Mouse (Mus musculus) CH12.LX (cell line): ENCODE data around the gene Dnajc10. TPM values are rescaled to one million over a fixed set of nuclear protein-coding genes. Genes with fewer than 3 reads are reported as not detected.

Experiments
- DNase-seq: peaks from one replicate; pipeline ENCODE4 v3.0.0-alpha.2; 2013; ENCODE audit errors: extremely low read depth
- H3K27ac ChIP-seq: 2 replicates; pipeline ENCODE4 v1.5.1; 2012; ENCODE audit warnings: low read depth, mild to moderate bottlenecking, control low read depth, moderate library complexity; ENCODE audit not compliant: insufficient read depth
- H3K27me3 ChIP-seq: replicated peaks from 2 replicates; pipeline ENCODE3; 2012; ENCODE audit warnings: inconsistent platforms
- H3K36me3 ChIP-seq, 2 experiments: replicated peaks in 1 of 2; 2 replicates each; pipeline versions ENCODE3 to v1.6.1; 2012; ENCODE audit warnings: inconsistent platforms in 1 of 2, low read length in 1 of 2, mild to moderate bottlenecking in 1 of 2, mixed read lengths in 1 of 2, moderate library complexity in 1 of 2; ENCODE audit not compliant: control insufficient read depth in 1 of 2, insufficient read depth in 1 of 2
- H3K4me1 ChIP-seq, 2 experiments: 2 replicates each; pipeline ENCODE4 v1.6.1; 2012; ENCODE audit warnings: inconsistent platforms in 1 of 2, moderate library complexity in 1 of 2; ENCODE audit not compliant: insufficient read depth in 2 of 2, control insufficient read depth in 1 of 2
- H3K4me2 ChIP-seq: 2 replicates; pipeline ENCODE4 v1.6.1; 2012; ENCODE audit warnings: low read depth, mild to moderate bottlenecking, control low read depth; ENCODE audit not compliant: poor library complexity, insufficient read depth, severe bottlenecking
- H3K4me3 ChIP-seq, 3 experiments: fragments of 150-350 bp in 1 of 3; sonication (generic) in 1 of 3; replicated peaks in 1 of 3; 2 replicates each; pipeline versions ENCODE3 to v1.5.1; 2011 to 2012; ENCODE audit warnings: low read depth in 2 of 3, low read length in 2 of 3, mild to moderate bottlenecking in 2 of 3, moderate library complexity in 2 of 3, control low read depth in 1 of 3, improper control_type of control experiment in 1 of 3, inconsistent platforms in 1 of 3, mixed read lengths in 1 of 3; ENCODE audit not compliant: poor library complexity in 1 of 3
- H3K79me2 ChIP-seq: replicated peaks from 2 replicates; pipeline ENCODE4 v1.6.1; 2012; ENCODE audit warnings: mild to moderate bottlenecking, moderate library complexity; ENCODE audit not compliant: control insufficient read depth, poor library complexity, insufficient read depth, severe bottlenecking; ENCODE audit errors: extremely low read depth
- H3K9ac ChIP-seq: 2 replicates; pipeline ENCODE4 v1.6.1; 2012; ENCODE audit warnings: low read depth, mild to moderate bottlenecking, control low read depth, moderate library complexity; ENCODE audit not compliant: insufficient read depth
- H3K9me3 ChIP-seq: replicated peaks from 2 replicates; pipeline ENCODE3; 2012; ENCODE audit warnings: low read length, inconsistent platforms, mixed read lengths
- BHLHE40 ChIP-seq: IDR thresholded peaks from 2 replicates; pipeline ENCODE4 v1.6.1; 2011; ENCODE audit warnings: mild to moderate bottlenecking, low read depth, low read length, improper control_type of control experiment
- CHD1 ChIP-seq: IDR thresholded peaks from 2 replicates; pipeline ENCODE4 v1.6.1; 2012; ENCODE audit warnings: low read depth, low read length, improper control_type of control experiment, inconsistent platforms
- CHD2 ChIP-seq: IDR thresholded peaks from 2 replicates; pipeline ENCODE4 v1.6.1; 2011; ENCODE audit warnings: low read length, improper control_type of control experiment
- E2F4 ChIP-seq: IDR thresholded peaks from 2 replicates; pipeline ENCODE4 v1.6.1; 2011; ENCODE audit warnings: low read depth, low read length, improper control_type of control experiment; ENCODE audit not compliant: insufficient replicate concordance
- ELF1 ChIP-seq: IDR thresholded peaks from 2 replicates; pipeline ENCODE4 v1.6.1; 2014; ENCODE audit warnings: low read depth, mild to moderate bottlenecking, inconsistent platforms, low read length, improper control_type of control experiment
- EP300 ChIP-seq: IDR thresholded peaks from 2 replicates; pipeline ENCODE4 v1.6.1; 2011; ENCODE audit warnings: low read length, improper control_type of control experiment
- GABPA ChIP-seq: IDR thresholded peaks from 2 replicates; pipeline ENCODE4 v1.6.1; 2012; ENCODE audit warnings: low read depth, low read length, improper control_type of control experiment, inconsistent platforms; ENCODE audit not compliant: insufficient replicate concordance
- IRF4 ChIP-seq: IDR thresholded peaks from 2 replicates; pipeline ENCODE4 v1.6.1; 2014; ENCODE audit warnings: low read depth, mild to moderate bottlenecking, inconsistent platforms, low read length, improper control_type of control experiment
- JUND ChIP-seq: conservative IDR thresholded peaks from 2 replicates; pipeline ENCODE4 v1.6.1; 2011; ENCODE audit warnings: low read depth, low read length, improper control_type of control experiment
- KAT2A ChIP-seq: IDR thresholded peaks from 2 replicates; pipeline ENCODE4 v1.6.1; 2012; ENCODE audit warnings: low read length, improper control_type of control experiment, inconsistent platforms; ENCODE audit not compliant: insufficient replicate concordance
- MAFK ChIP-seq: IDR thresholded peaks from 2 replicates; pipeline ENCODE4 v1.6.1; 2011; ENCODE audit warnings: low read length, improper control_type of control experiment; ENCODE audit not compliant: insufficient replicate concordance
- MEF2A ChIP-seq: IDR thresholded peaks from 2 replicates; pipeline ENCODE4 v1.6.1; 2014; ENCODE audit warnings: low read depth, mild to moderate bottlenecking, inconsistent platforms, low read length, improper control_type of control experiment, borderline replicate concordance
- MXI1 ChIP-seq: IDR thresholded peaks from 2 replicates; pipeline ENCODE4 v1.6.1; 2011; ENCODE audit warnings: mild to moderate bottlenecking, low read depth, low read length, improper control_type of control experiment
- TBP ChIP-seq: conservative IDR thresholded peaks from 2 replicates; pipeline ENCODE4 v1.6.1; 2011; ENCODE audit warnings: low read depth, low read length, improper control_type of control experiment
- ZKSCAN1 ChIP-seq: IDR thresholded peaks from 2 replicates; pipeline ENCODE4 v1.6.1; 2012; ENCODE audit warnings: low read depth, inconsistent platforms, low read length, improper control_type of control experiment, borderline replicate concordance
- ZNF384 ChIP-seq: IDR thresholded peaks from 2 replicates; pipeline ENCODE4 v1.6.1; 2012; ENCODE audit warnings: low read depth, low read length, improper control_type of control experiment, inconsistent platforms
- dilution Hi-C: fragments of 300-500 bp; cut with MboI; formaldehyde crosslinking; loops from 2 replicates; pipeline ENCODE4 v1.14.3; 2020; ENCODE audit warnings: low sequenced_read_pairs; ENCODE audit not compliant: extremely low pct_unique_long_range_greater_than_20kb, extremely low pct_ligation_motif_present
- in situ Hi-C: fragments of 300-500 bp; cut with MboI; formaldehyde crosslinking; loops from 3 replicates; pipeline ENCODE4 v1.14.3; 2019; ENCODE audit warnings: low sequenced_read_pairs, low pct_ligation_motif_present, low pct_unique_long_range_greater_than_20kb, mixed read lengths
- polyA plus RNA-seq: library from polyadenylated mRNA; unstranded; fragments of >175 nt; gene quantifications from 2 replicates; pipeline ENCODE4 v1.2.1, GENCODE M21; 2012; ENCODE audit warnings: low read depth; ENCODE audit not compliant: insufficient read length
- total RNA-seq, 2 experiments: library from RNA; depleted of rRNA; stranded (reverse); fragments of 300-350 nt in 1 of 2; fragments of >200 nt in 1 of 2; gene quantifications; 2 replicates each; pipeline ENCODE4 v1.2.3; 2012 to 2014

Gene Dnajc10
- total and polyA plus RNA-seq, 3 experiments: 48.3 to 81.3 (median 65.1) TPM

- H3K4me2 ChIP-seq: no peak overlapping the region
- H3K27ac ChIP-seq: no peak overlapping the region
- H3K79me2 ChIP-seq: no peaks in the 10 kb centered on the region
- TF ChIP-seq ZNF384: no peak
- no peak for TF ChIP-seq GABPA
- TF ChIP-seq CHD1: no peak
- no peak for TF ChIP-seq KAT2A
- no peak for TF ChIP-seq ZKSCAN1
- no peak for TF ChIP-seq BHLHE40
- TF ChIP-seq CHD2: no peak
- no peak for TF ChIP-seq MXI1
- dilution Hi-C loops (no loop called here), in situ Hi-C loops (no loop called here)
- no peaks in the 10 kb centered on the region for H3K9me3 ChIP-seq
- H3K9ac ChIP-seq: no peak overlapping the region
- H3K27me3 ChIP-seq: no peaks in the 10 kb centered on the region
- H3K4me1 ChIP-seq: peaks cover 6% of the 10 kb centered on the region in 2 experiments; a peak in 3 of 4 replicates
- DNase-seq: no peak
- H3K4me3 ChIP-seq: peak overlapping the region in 1 of 3 experiments; percentile 52
- no peaks in the 10 kb centered on the region for H3K36me3 ChIP-seq
These were observed 11.3 kb upstream of the Dnajc10 start for GRCm38 (mm10) chr2:80303957-80304356.

- no peak overlapping the region for H3K9ac ChIP-seq
- dilution Hi-C loops: no loop called here
- no peaks in the 10 kb centered on the region for H3K36me3 ChIP-seq
- in situ Hi-C loops: no loop called here
- no peaks in the 10 kb centered on the region for H3K27me3 ChIP-seq
- no peaks in the 10 kb centered on the region for H3K79me2 ChIP-seq
- H3K27ac ChIP-seq: no peak overlapping the region
- H3K9me3 ChIP-seq: no peaks in the 10 kb centered on the region
- no peak overlapping the region for H3K4me2 ChIP-seq
- TF ChIP-seq MEF2A (no peak), TBP (no peak), ZNF384 (no peak), E2F4 (no peak), IRF4 (no peak), ELF1 (no peak)
- TF ChIP-seq, all 38 proteins: peak for 0
- peaks cover 6% of the 10 kb centered on the region in 2 experiments; a peak in 3 of 4 replicates for H3K4me1 ChIP-seq
- DNase-seq: no peak
- no peak overlapping the region for H3K4me3 ChIP-seq
These were observed 7.6 kb upstream of the Dnajc10 start for GRCm38 (mm10) chr2:80307701-80308100.

DNA sequence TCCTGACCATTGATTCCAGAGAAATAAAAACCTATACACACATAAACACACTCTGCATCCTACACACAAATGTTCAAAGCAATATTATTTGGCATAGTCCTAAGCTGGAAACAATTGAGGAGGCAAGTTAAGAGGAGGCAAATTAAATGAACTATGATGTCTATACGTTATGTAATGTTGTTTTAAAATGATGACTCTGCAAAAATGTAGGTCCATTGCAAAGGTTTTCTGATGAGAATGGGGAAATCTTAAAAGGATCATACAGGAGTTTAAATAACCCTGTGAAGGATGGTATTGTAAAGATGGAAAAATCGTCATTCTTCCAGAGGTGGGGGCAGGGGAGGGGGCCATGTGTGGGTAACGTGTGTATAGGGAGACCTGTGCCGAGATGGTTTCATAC is 5.5 kb upstream of the Dnajc10 start:
- no peak overlapping the region for H3K27ac ChIP-seq
- no peak overlapping the region for H3K4me3 ChIP-seq
- TF ChIP-seq JUND (no peak), MAFK (peak; percentile 91), EP300 (no peak)
- no peak overlapping the region for H3K9ac ChIP-seq
- in situ Hi-C loops (no loop called here), dilution Hi-C loops (no loop called here)
- peaks cover 2 to 6% of the 10 kb centered on the region in 2 experiments; a peak in 3 of 4 replicates for H3K4me1 ChIP-seq
- DNase-seq: no peak
- H3K9me3 ChIP-seq: no peaks in the 10 kb centered on the region
- H3K36me3 ChIP-seq: no peaks in the 10 kb centered on the region
- no peak overlapping the region for H3K4me2 ChIP-seq
- H3K79me2 ChIP-seq: no peaks in the 10 kb centered on the region
- H3K27me3 ChIP-seq: no peaks in the 10 kb centered on the region
